Mouse (Mus musculus) mesoderm, embryonic 11.5 days (tissue): ENCODE measurements around the gene Ehbp1.

ENCODE experiments used
- DNase-seq: peaks from one replicate; pipeline ENCODE4 v3.0.0-alpha.2; 2012; ENCODE audit warnings: low read depth, low spot score

Ehbp1 gene

DNA sequence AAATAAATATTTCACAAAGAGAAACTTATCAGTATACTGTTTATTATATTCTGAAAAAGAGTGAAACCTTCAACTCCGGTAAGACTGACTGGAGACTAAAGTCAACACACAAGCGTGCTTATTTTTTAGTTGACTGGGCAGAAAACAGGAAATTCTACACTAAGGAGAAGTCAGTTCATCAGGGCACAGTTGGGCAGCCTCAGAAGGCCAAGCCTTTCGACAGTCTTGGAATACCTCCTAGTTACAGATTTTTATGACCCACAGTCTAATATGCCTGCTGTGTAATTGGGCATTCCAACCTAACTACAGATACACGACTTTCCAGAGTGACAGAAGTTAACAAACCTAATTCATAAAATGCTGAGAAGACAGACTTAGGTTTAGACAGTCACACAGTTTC lies 145.3 kb downstream of the Ehbp1 start:
- DNase-seq, result no peak

DNA sequence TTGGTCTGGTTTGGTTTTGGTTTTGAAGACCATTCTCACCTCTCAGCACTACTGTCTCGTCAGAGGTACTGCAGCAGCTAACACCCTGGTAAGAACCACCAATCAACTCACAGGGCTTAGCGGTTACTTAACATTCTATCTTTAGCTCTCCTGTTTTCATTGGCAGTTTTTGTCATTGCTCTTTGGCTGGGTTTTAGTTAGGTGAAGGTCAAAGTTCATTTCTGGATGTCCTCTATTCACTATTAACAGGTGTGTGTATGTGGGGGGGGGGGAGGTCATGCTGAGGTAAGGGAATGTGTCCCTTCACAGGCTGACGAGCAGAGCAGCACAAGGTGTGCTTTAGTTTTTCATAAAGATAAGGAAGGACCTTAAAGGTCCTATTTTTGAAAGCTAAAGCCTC lies 147.5 kb downstream of the Ehbp1 start:
- no peak for DNase-seq

DNA sequence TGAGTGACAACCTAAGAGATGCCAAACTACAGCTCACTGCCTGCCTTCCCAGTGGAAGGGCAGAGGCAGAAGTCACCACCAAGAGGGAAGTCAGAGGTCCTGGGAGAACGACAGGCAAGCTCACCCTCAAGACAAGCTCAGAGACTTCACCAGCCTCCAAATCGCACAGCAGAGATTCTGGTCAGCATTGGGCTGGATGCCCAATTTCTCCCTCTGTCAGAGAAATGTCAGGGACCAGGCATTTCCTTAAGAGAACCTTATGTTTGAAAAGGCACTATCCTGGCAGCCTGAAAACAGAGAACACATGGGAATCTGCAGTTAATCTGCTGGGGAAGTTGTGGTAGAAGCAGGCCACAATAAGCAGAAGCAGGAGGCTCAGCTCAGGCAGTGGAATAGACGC lies 151.5 kb downstream of the Ehbp1 start:
- DNase-seq, result no peak

DNA sequence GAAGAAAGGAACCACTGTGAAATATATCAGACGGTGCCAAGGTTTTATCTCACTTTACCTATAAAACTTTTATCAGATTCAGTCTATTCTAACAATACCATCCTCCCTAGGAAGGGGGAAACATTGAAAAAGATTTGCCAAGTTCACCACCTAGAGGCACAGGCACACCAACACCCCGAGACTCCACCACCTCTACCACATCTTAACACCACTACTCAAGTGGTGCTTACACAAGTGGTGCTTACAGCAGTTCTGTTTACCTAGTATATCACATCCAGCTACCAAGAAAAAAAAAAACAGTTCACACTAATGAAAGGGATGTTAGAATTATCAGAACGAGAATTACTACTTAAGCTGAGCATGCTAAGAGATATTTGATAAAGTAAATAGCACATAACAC lies 152.1 kb downstream of the Ehbp1 start:
- no peak for DNase-seq

DNA sequence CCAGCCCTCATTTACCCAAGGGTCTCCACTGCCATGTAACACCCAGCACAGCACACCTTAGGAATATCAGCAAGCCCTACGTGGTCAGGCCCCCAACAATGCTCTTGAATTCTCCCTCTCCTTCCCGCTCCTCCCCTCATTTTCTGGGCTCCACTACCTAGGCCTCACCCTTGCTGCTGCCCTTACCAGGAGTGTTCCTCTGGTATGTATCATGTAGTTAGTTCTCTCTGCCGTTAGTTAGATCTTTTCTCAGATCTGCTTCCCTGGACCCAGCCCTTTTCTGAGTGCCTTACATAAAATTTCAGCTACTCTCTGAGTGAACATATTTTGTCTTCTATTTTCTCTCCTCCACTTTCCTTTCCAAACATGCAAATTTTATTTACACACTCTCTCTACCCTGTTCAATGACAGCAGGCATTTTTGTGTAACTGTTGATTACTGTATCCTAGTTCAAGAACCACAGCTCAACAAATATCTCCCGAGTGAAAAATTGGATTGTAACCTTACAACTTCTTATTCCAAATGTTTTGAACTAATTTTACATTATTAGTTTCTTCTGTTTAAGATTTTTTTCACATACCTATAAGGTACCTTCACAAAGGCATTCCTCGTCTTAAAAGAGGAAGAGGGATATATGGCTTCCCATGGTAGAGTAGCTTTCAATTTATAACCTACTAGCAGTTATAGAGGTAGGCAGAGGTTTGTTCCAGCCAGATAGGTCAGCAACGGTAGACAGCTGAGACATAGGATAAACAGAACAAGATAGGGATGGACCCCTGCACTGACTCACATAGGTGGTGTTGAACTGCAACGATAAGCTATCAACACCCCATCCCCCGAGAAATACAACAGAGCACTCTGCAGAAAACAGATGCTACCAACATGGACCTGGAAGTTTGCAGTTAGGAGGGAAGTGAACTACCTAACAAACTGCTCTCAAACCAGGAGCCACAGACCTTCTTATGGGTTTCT lies 160.3 kb downstream of the Ehbp1 start:
- DNase-seq, result no peak

DNA sequence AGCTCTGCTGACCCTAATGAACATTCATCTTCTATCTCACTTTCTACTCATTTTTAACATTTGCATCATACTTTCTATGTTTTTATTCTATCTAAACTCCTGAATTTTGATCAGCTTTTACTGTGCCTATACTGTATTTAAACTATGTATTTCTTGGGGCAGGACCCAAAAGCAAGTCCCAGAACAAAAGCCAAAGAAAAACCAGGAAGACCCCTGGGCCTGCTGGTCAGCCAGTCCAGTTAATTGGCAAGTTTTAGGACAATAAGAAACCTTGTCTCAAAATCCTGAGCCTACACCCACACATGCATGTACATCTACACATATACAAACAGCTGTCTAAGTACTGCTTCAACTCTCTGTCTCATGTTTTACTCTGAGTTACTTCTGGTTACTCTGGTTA lies 161.9 kb downstream of the Ehbp1 start:
- no peak for DNase-seq

DNA sequence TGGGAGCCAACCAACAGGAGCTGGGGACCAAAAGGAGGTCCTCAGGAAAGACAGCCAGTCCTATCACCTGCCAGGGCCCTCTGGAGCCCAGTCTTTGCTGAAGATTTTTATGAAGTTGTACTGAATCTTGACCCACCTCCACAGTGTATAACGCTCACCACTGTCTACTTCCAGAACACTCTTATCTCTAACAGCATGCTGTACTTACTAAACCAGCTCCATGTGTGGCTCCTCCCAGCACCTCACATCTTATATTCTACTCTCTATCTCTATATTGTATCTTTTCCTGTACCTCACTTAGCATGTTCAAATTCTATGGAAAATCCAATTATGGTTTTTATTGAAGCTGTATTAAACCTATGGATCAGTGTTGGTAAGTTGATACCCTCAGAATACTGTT lies 163.5 kb downstream of the Ehbp1 start:
- no peak for DNase-seq

DNA sequence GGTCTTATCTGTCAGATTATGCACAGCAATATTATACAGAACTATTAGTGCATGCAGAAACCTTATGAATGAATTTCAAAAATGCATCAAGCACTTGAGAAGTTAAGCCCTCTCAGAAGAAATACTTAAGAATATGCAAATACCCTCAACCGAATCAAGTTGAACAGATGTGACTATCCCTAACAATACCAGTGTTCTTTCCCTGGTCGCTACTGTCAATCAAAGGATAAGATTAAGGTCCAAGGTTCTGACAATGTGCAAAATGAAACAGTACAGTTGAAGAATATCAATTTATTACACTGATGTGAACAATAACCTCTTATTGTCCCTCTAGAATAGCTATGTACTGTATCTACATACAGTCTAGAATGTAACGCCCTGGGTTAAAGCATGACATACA lies 167.8 kb downstream of the Ehbp1 start:
- DNase-seq, result no peak

DNA sequence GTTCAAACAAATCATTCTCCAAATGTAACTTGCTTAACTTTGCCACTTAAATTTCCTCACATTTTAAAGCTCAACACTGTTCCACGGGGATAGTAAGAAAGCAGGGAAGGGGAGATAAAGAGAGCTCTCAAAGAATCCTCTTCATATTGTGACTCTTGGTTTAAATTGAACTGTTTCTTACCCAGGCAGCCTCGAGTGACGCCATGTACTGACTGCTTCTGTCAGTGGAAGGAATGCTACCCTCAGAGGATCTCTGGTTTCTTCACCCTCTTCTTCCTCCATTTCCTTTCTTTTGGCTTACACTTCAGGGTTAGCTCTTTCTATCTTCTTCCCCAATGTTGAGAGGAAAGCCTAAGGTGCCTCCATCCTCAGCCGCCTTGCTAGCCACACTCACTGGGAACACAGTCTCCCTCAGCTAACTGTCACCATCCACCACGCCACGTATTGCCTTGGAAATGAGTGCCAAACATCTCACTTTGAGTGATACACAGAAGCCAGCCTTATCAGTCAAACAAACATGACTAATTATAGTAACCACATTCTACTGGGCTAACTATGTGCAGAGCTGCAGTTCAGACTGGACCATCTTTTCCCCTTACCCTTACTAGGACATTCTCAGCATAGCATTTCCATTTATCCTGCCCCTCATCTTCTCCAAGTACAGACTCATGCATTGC lies 171.0 kb downstream of the Ehbp1 start:
- DNase-seq, result no peak

DNA sequence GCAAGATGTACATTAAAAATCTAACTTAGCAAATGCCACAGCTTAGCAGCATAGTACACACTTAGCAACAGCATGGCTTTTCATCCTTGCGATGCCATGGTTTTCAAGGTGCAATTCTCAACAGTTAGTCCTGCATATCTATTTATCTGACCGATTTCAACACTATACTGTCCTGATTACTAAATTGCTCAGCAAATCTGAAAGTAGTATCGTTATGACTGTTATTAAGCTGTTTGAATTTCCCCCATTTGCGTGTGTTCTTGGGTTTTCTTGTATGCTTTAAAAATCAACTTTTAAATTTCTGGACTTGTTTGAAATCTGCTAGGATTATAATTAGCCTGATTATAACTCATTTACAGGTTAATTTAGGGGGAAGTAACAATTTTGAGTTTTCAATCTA lies 184.2 kb downstream of the Ehbp1 start:
- no peak for DNase-seq

DNA sequence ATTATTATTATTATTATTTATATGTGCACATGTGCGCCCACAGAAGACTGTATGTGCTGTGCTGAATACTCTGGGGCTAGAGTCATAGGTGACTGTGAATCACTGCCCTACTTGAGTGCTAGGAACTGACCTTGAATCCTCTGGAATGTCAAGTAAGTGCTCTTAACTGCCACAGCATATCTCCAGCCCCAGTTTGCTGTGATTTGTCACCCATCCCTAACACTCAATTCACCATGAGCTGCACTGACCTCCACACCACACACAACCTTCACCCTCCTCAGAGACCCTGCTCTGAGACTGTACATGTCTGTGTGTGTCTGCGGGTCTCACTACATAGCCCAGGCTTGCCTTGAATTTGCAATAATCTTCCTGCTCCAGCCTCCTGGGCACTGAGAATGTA lies 185.9 kb downstream of the Ehbp1 start:
- peak; percentile 17 for DNase-seq

DNA sequence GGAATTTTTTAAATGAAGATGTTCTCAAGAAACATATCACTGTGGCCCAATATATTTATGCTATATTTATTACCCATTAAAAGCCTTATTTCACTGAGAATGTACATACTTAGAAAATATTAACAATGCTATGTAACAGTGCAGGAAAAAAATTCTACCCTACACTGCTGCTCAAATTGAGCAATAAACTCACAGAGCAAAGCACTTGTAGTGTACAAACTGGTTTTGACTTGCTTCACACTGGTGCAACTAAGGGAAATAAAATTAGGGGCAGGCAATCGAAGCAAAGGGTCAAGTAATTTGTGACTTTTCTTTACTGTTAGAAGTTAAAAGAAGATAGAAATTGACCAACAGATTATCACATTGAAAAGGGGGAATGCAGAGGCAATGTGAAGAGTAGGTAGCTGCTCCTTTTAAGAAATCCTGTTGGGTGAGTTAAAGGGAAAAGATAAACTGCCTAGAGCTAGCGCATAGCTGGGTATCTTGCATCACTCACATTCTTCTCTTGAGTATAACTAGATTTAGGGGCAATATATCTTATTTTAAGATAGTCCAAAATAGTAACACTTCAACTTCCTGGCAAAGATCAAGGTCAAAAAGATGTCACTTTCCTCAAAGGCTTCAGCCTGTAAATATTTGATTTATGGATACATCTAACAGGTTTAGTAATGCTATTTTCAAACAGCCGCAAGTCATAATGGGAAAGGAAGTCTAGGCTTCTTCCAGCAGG lies 186.6 kb downstream of the Ehbp1 start:
- peak; percentile 11 for DNase-seq

DNA sequence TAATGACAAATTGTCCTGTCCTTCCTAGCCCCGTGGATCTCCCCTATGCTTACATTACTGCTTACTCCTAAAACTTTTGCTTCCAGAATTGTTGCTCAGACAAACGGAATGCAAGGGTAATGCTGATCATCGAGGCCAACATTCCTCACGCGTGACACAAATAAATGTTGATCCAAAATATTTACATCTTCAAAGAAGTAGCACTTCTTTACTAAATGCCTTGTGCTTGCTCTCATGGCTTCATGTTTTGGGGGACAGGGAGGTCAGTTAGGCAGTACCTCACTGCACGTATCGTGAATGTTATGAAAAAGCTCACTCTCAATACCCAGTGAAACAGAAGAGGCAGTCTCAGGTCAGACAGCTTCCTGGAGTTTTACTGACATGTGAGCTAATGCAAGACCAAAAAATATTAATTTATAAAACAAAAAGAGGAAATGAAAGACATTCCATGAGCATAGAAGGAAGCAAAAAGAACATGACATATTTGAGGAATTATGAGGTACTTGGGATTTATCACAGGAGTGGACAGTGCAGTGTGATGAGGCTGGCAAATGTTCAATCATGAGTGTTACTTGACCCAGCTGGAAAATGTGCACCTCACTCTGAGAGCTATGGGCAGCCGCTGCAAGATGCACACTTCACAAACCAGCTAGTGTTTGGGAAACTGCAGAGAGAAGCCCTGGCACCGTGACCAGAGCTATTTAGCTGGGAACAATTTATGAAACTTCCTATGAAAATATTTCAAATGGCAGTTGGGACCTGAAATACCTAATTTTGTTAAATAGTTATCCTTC lies 187.4 kb downstream of the Ehbp1 start:
- DNase-seq, result no peak

DNA sequence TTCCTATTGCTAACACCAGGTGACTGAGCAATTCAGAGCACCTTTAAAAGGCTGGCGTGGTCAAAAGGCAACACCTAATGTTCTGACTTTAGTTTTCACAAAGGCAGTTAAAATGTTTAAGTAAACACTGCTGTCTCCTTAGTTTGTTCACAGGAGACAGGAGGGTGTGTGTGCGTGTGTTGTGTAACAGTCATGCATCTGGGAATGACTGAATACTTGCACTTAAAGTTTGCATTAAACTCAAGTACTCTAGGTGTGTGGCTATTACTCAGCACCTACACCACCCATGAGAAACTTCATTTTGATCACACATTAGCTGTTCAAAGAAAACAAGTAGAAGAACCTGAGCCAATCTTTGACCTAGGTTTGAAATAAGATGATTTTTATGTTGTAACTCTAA lies 201.4 kb downstream of the Ehbp1 start:
- DNase-seq, result no peak

DNA sequence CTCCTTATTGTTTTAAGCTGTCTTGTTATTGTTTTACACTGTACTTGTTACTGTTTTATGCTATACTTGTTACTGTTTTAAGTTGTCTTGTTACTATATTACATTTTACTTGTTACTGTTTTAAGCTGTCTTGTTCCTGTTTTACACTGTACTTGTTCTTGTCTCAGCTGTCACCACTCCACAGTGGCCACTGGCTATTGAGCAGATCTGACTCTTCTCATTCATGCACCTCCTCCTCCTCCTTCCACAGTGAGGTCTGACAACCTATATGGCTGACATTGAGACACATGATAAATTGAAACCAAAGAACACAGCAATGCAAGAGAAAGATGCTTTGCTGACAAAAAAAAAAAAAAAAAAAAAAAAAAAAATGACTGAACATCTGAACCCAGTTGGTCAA lies 203.6 kb downstream of the Ehbp1 start:
- no peak for DNase-seq

DNA sequence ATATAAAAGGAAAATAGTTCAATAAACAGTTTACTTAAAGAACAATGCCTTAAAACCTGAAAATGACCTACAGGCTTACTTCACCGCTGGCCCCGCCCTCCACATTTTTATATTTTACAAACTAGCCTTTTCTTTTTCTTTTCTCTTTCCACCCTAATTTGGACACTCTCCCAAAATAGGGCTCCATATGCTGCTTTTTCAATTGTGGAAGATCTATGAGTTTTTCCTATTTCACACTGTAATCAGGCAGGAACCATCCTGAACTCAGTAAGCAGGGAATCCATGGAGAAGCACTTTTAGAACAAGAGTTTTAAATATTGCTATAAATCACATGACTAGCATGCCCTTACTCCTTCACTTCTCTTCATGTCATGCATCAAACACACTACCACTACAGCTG lies 216.9 kb downstream of the Ehbp1 start:
- no peak for DNase-seq

DNA sequence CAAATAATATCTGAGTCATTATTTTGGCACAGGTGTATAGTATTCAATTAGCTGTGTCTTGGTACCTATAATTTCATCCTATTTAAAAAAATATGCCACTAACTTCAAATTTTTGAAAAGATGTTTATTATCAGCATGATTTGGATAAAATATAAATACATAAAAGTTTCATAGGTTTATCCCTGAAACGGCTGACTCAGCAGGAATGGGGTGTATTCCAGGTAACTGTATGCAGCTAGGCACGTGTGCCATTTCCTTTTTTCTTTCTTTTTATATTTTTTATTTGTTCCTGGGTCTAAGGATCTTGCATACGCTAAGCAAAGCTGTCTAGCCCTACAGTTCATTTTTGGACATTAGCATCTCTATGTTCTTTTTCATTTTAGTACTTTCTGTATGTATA lies 223.2 kb downstream of the Ehbp1 start:
- no peak for DNase-seq

DNA sequence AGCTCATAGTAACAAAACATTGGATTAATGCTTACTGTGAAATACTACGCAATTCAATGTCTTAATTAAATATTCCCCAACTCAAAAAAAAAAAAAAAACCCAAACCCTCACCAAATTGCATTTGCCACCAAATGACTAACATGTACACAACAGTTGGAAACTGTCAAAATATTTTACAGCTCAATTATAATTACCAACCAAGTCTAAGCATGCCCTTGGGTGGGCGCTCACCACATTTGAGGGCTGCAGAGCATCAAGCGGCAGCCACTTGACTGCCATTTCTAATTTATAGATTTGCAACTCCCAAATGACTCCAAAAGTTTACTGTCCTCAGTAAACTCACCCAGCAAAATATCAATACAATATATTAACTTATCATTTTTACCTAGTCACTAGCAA lies 229.9 kb downstream of the Ehbp1 start:
- no peak for DNase-seq

DNA sequence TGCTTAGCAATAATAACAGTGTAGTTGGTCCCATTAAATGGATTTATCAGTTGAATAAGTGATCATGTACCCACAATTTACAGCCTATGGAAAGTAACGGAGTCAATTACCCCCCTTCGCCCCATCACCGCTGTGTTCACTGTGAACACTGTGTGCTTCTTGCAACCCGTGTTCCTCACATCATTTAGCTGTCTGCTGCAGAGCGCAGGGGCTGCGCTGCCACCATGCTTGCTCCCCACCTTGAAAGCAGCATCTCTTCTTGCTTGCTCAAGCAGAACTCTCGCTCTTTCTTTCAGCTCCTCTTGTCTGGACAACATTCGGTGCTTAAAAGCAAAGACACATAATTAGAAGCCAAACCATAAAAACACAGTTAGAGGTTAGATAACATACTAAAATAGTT lies 252.7 kb downstream of the Ehbp1 start:
- DNase-seq, result no peak

DNA sequence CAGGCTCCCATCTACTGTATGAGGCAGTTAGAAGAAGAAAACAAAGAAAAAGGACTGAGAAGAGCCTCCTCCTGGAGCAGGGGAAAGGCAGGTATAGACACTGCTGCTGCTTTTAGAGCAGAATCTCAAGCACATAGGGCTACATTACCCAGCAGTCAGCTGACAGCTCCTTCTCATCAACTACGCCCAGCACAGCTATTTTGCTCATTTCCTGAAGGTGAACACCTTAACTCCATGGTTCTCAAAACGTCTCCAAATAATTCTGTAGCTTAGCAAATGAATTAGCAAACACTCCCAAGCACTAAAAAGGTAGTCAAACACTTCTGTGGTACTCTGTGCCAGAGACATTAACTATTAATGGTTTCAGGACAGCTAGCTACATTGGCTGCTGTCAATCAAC lies 278.7 kb downstream of the Ehbp1 start:
- no peak for DNase-seq

DNA sequence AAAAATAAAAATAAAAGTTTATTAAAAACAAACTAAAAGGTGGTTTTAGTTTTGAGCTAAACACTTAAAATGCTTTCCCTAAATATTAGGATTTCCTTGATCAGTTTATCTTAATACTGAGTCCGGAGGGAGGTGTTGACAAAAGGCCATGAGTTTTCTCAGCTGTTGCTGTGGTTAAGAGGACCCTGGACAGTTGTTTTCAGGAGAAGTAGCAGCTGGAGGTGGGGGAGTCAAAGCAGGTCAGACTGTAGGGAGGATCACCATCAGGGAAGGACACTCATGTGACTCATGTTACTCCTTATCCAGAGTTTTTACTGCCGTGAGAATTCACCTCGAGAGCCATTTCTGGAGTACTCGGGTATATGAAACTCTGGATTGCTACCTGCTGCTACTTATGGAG lies 280.4 kb downstream of the Ehbp1 start:
- DNase-seq, result no peak

DNA sequence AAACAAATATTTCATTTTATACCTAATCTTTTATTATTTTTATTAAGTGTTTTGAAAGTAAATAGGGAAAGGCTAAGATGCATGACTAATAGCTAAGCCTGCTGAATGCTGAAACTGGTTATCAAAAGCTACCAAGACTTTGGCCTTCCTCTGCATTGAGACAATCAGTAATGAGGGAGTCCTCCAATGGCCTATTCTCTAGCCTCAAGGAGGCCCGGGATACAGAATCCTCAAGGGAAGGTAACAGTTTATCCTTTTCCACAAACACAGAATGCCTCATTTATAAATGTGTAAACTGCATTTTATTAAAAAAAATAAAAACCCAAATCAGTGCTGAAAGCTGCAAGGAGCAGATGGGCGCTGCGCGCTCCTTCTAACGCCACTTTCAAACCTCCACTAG lies 284.6 kb downstream of the Ehbp1 start:
- DNase-seq, result no peak
